Mouse (Mus musculus): Measurements from ENCODE around the gene Fancc. TPM values are rescaled to one million over a fixed set of nuclear protein-coding genes. Genes with fewer than 3 reads are reported as not detected.

Gene Fancc
- total and polyA plus RNA-seq, 2 experiments from 2014 or later: 9.2 to 12.1 TPM

- Histone ChIP-seq H3K4me3 (ENCODE audit: low read depth, low read length) (no peak overlapping the region), H3K9me3 (ENCODE audit: low read length) (no peaks in the 10 kb centered on the region), H3K9ac (replicated peaks; ENCODE audit: low read length, poor library complexity, severe bottlenecking) (no peak overlapping the region), H3K36me3 (ENCODE audit: insufficient read depth, low read length) (0 out of 2 replicates have a peak, but pooled peaks cover 3% of the 10 kb centered on the region), H3K27me3 (ENCODE audit: insufficient read depth, low read length) (no peaks in the 10 kb centered on the region), H3K4me1 (ENCODE audit: insufficient read depth, low read length) (no peaks in the 10 kb centered on the region; the same call in 1 of the 2 replicates), H3K4me2 (ENCODE audit: low read depth, low read length, poor library complexity, severe bottlenecking) (no peak overlapping the region), H3K27ac (ENCODE audit: low read depth, low read length) (no peak overlapping the region)
- TF ChIP-seq CTCF (IDR thresholded peaks at IDR 0.05): no peak
- DNase-seq (ENCODE audit: low spot score) (no peak), ATAC-seq (ENCODE audit: low FRiP score) (no peak)
- WGBS: 97% methylated on average over 6 of the region's 6 CpGs
Measured at GRCm38 (mm10) chr13:63291016-63291415, 206.1 kb downstream of the Fancc start.

- Histone ChIP-seq H3K9me3 (ENCODE audit: low read length) (no peaks in the 10 kb centered on the region), H3K4me2 (ENCODE audit: low read depth, low read length, poor library complexity, severe bottlenecking) (no peak overlapping the region), H3K27ac (ENCODE audit: low read depth, low read length) (no peak overlapping the region), H3K36me3 (ENCODE audit: insufficient read depth, low read length) (peaks cover 9% of the 10 kb centered on the region), H3K4me1 (ENCODE audit: insufficient read depth, low read length) (no peaks in the 10 kb centered on the region; the same call in 1 of the 2 replicates), H3K4me3 (ENCODE audit: low read depth, low read length) (no peak overlapping the region), H3K27me3 (ENCODE audit: insufficient read depth, low read length) (no peaks in the 10 kb centered on the region), H3K9ac (replicated peaks; ENCODE audit: low read length, poor library complexity, severe bottlenecking) (no peak overlapping the region)
- no peak for DNase-seq (ENCODE audit: low spot score)
- TF ChIP-seq CTCF (IDR thresholded peaks at IDR 0.05): no peak
- ATAC-seq (ENCODE audit: low FRiP score): no peak
- WGBS: 94% methylated on average over 4 of the region's 4 CpGs
Measured at GRCm38 (mm10) chr13:63290126-63290525, 207.0 kb downstream of the Fancc start.

GRCm38 (mm10) chr13:63289687-63290086, 207.4 kb downstream of the Fancc start:
- peaks cover 10% of the 10 kb centered on the region for H3K36me3 ChIP-seq (ENCODE audit: insufficient read depth, low read length)
- DNase-seq (ENCODE audit: low spot score) (peak; percentile 41), ATAC-seq (ENCODE audit: low FRiP score) (no peak)
- H3K9ac ChIP-seq (replicated peaks; ENCODE audit: low read length, poor library complexity, severe bottlenecking): no peak overlapping the region
- no peak overlapping the region for H3K4me3 ChIP-seq (ENCODE audit: low read depth, low read length)
- no peaks in the 10 kb centered on the region; the same call in 1 of the 2 replicates for H3K4me1 ChIP-seq (ENCODE audit: insufficient read depth, low read length)
- TF ChIP-seq CTCF (IDR thresholded peaks at IDR 0.05): no peak
- 30% methylated on average over 5 of the region's 5 CpGs for WGBS
- no peaks in the 10 kb centered on the region for H3K27me3 ChIP-seq (ENCODE audit: insufficient read depth, low read length)
- H3K4me2 ChIP-seq (ENCODE audit: low read depth, low read length, poor library complexity, severe bottlenecking): no peak overlapping the region
- H3K27ac ChIP-seq (ENCODE audit: low read depth, low read length): no peak overlapping the region
- H3K9me3 ChIP-seq (ENCODE audit: low read length): no peaks in the 10 kb centered on the region

- no peak for TF ChIP-seq CTCF (IDR thresholded peaks at IDR 0.05)
- Histone ChIP-seq H3K27me3 (ENCODE audit: insufficient read depth, low read length) (no peaks in the 10 kb centered on the region), H3K4me2 (ENCODE audit: low read depth, low read length, poor library complexity, severe bottlenecking) (no peak overlapping the region), H3K36me3 (ENCODE audit: insufficient read depth, low read length) (peaks cover 10% of the 10 kb centered on the region), H3K27ac (ENCODE audit: low read depth, low read length) (no peak overlapping the region), H3K4me1 (ENCODE audit: insufficient read depth, low read length) (no peaks in the 10 kb centered on the region; the same call in 1 of the 2 replicates), H3K4me3 (ENCODE audit: low read depth, low read length) (no peak overlapping the region), H3K9ac (replicated peaks; ENCODE audit: low read length, poor library complexity, severe bottlenecking) (no peak overlapping the region), H3K9me3 (ENCODE audit: low read length) (no peaks in the 10 kb centered on the region)
- 45% methylated on average over 4 of the region's 4 CpGs for WGBS
- peak; percentile 22 for DNase-seq (ENCODE audit: low spot score)
- no peak for ATAC-seq (ENCODE audit: low FRiP score)
Measured at GRCm38 (mm10) chr13:63289152-63289551, 207.9 kb downstream of the Fancc start.

GRCm38 (mm10) chr13:63286483-63287102, 210.5 kb downstream of the Fancc start:
- ATAC-seq (ENCODE audit: low FRiP score) (no peak), DNase-seq (ENCODE audit: low spot score) (no peak)
- no peak overlapping the region for H3K9ac ChIP-seq (replicated peaks; ENCODE audit: low read length, poor library complexity, severe bottlenecking)
- no peaks in the 10 kb centered on the region; the same call in 1 of the 2 replicates for H3K4me1 ChIP-seq (ENCODE audit: insufficient read depth, low read length)
- no peaks in the 10 kb centered on the region for H3K27me3 ChIP-seq (ENCODE audit: insufficient read depth, low read length)
- TF ChIP-seq CTCF (IDR thresholded peaks at IDR 0.05): no peak
- H3K27ac ChIP-seq (ENCODE audit: low read depth, low read length): no peak overlapping the region
- H3K4me2 ChIP-seq (ENCODE audit: low read depth, low read length, poor library complexity, severe bottlenecking): no peak overlapping the region
- H3K9me3 ChIP-seq (ENCODE audit: low read length): no peaks in the 10 kb centered on the region
- H3K36me3 ChIP-seq (ENCODE audit: insufficient read depth, low read length): peaks cover 17% of the 10 kb centered on the region
- H3K4me3 ChIP-seq (ENCODE audit: low read depth, low read length): no peak overlapping the region
- 90% methylated on average over 11 of the region's 11 CpGs for WGBS

- no peaks in the 10 kb centered on the region for H3K27me3 ChIP-seq (ENCODE audit: insufficient read depth, low read length)
- WGBS: 91% methylated on average over 3 of the region's 3 CpGs
- ATAC-seq (ENCODE audit: low FRiP score) (no peak), DNase-seq (ENCODE audit: low spot score) (no peak)
- no peak for TF ChIP-seq CTCF (IDR thresholded peaks at IDR 0.05)
- no peaks in the 10 kb centered on the region; the same call in 1 of the 2 replicates for H3K4me1 ChIP-seq (ENCODE audit: insufficient read depth, low read length)
- no peaks in the 10 kb centered on the region for H3K9me3 ChIP-seq (ENCODE audit: low read length)
- peaks cover 17% of the 10 kb centered on the region for H3K36me3 ChIP-seq (ENCODE audit: insufficient read depth, low read length)
- no peak overlapping the region for H3K9ac ChIP-seq (replicated peaks; ENCODE audit: low read length, poor library complexity, severe bottlenecking)
- H3K4me2 ChIP-seq (ENCODE audit: low read depth, low read length, poor library complexity, severe bottlenecking): no peak overlapping the region
- no peak overlapping the region for H3K4me3 ChIP-seq (ENCODE audit: low read depth, low read length)
- H3K27ac ChIP-seq (ENCODE audit: low read depth, low read length): no peak overlapping the region
Measured at GRCm38 (mm10) chr13:63284748-63285147, 212.3 kb downstream of the Fancc start.

Data from midbrain, postnatal 0 days (tissue).